Mouse (Mus musculus) MEL (cell line): ENCODE data around the gene AB124611. TPM values are rescaled to one million over a fixed set of nuclear protein-coding genes. Genes with fewer than 3 reads are reported as not detected.
"Not testable (repeated sequence)": the region's sequence is repeated elsewhere in the genome, so short reads cannot be mapped to it uniquely, and the experiment has no call there.

Experiments
- DNase-seq: peaks from one replicate; pipeline ENCODE4 v3.0.0; 2011; ENCODE audit warnings: low read depth, low spot score
- H3K27ac ChIP-seq: 2 replicates; pipeline ENCODE4 v1.5.1; 2012; ENCODE audit warnings: low read depth, mild to moderate bottlenecking, control low read depth, low read length, moderate library complexity; ENCODE audit not compliant: control insufficient read depth
- H3K27me3 ChIP-seq, 2 experiments: fragments of 150-350 bp in 1 of 2; sonication (generic) in 1 of 2; 2 replicates each; pipeline ENCODE4 v1.6.1; 2012; ENCODE audit warnings: low read length in 2 of 2, mild to moderate bottlenecking in 2 of 2, improper control_type of control experiment in 1 of 2, moderate library complexity in 1 of 2; ENCODE audit not compliant: insufficient read depth in 2 of 2, control insufficient read depth in 1 of 2
- H3K36me3 ChIP-seq, 2 experiments: 2 replicates each; pipeline ENCODE4 v1.6.1; 2012 to 2014; ENCODE audit warnings: low read length in 2 of 2, improper control_type of control experiment in 1 of 2, inconsistent platforms in 1 of 2, mild to moderate bottlenecking in 1 of 2; ENCODE audit not compliant: insufficient read depth in 2 of 2, control insufficient read depth in 1 of 2
- H3K4me1 ChIP-seq, 2 experiments: fragments of 150-350 bp in 1 of 2; sonication (generic) in 1 of 2; 2 replicates each; pipeline ENCODE4 v1.6.1; 2012; ENCODE audit warnings: low read length in 2 of 2, improper control_type of control experiment in 1 of 2, mild to moderate bottlenecking in 1 of 2; ENCODE audit not compliant: insufficient read depth in 2 of 2, control insufficient read depth in 1 of 2
- H3K4me3 ChIP-seq, 2 experiments: fragments of 150-350 bp in 1 of 2; sonication (generic) in 1 of 2; 2 replicates each; pipeline ENCODE4 v1.5.1; 2012; ENCODE audit warnings: low read depth in 2 of 2, low read length in 2 of 2, mild to moderate bottlenecking in 2 of 2, moderate library complexity in 2 of 2, control low read depth in 1 of 2, improper control_type of control experiment in 1 of 2; ENCODE audit not compliant: control insufficient read depth in 1 of 2, insufficient read depth in 1 of 2
- H3K79me2 ChIP-seq: 2 replicates; pipeline ENCODE4 v1.6.1; 2012; ENCODE audit warnings: mild to moderate bottlenecking, low read length, moderate library complexity; ENCODE audit not compliant: control insufficient read depth, poor library complexity, insufficient read depth
- H3K9ac ChIP-seq: 2 replicates; pipeline ENCODE4 v1.6.1; 2012; ENCODE audit warnings: low read depth, mild to moderate bottlenecking, control low read depth, low read length, moderate library complexity; ENCODE audit not compliant: control insufficient read depth, poor library complexity, severe bottlenecking
- H3K9me3 ChIP-seq: fragments of 150-350 bp; sonication (generic); replicated peaks from 2 replicates; pipeline ENCODE4 v1.6.1; 2012; ENCODE audit warnings: mild to moderate bottlenecking, low read length, improper control_type of control experiment, moderate library complexity; ENCODE audit not compliant: insufficient read depth
- BHLHE40 ChIP-seq: IDR thresholded peaks from 2 replicates; pipeline ENCODE4 v1.6.1; 2012; ENCODE audit warnings: low read depth, mild to moderate bottlenecking, inconsistent platforms, low read length, improper control_type of control experiment, borderline replicate concordance
- CHD2 ChIP-seq: IDR thresholded peaks from 2 replicates; pipeline ENCODE4 v1.6.1; 2011; ENCODE audit warnings: low read length, improper control_type of control experiment
- CTCF ChIP-seq, 3 experiments: IDR thresholded peaks in 2 of 3; conservative IDR thresholded peaks in 1 of 3; 2 replicates each; pipeline ENCODE4 v1.5.1; 2011 to 2012; ENCODE audit warnings: low read length in 3 of 3, low read depth in 2 of 3, mild to moderate bottlenecking in 2 of 3, improper control_type of control experiment in 1 of 3, inconsistent platforms in 1 of 3, mixed read lengths in 1 of 3, moderate library complexity in 1 of 3; ENCODE audit not compliant: control insufficient read depth in 1 of 3, insufficient read depth in 1 of 3, poor library complexity in 1 of 3, severe bottlenecking in 1 of 3
- E2F4 ChIP-seq: IDR thresholded peaks from 2 replicates; pipeline ENCODE4 v1.6.1; 2011; ENCODE audit warnings: low read depth, low read length, improper control_type of control experiment, borderline replicate concordance
- EP300 ChIP-seq, 2 experiments: IDR thresholded peaks; 2 replicates each; pipeline ENCODE4 v1.6.1; 2011; ENCODE audit warnings: improper control_type of control experiment in 2 of 2, low read length in 2 of 2, low read depth in 1 of 2, mild to moderate bottlenecking in 1 of 2
- GABPA ChIP-seq: IDR thresholded peaks from 2 replicates; pipeline ENCODE4 v1.6.1; 2012; ENCODE audit warnings: low read depth, mild to moderate bottlenecking, inconsistent platforms, low read length, improper control_type of control experiment, moderate library complexity
- GATA1 ChIP-seq: IDR thresholded peaks from 2 replicates; pipeline ENCODE4 v1.6.1; 2011; ENCODE audit warnings: low read depth, low read length, improper control_type of control experiment
- HCFC1 ChIP-seq: IDR thresholded peaks from 2 replicates; pipeline ENCODE4 v1.6.1; 2012; ENCODE audit warnings: low read depth, mild to moderate bottlenecking, inconsistent platforms, low read length, improper control_type of control experiment, moderate library complexity
- KAT2A ChIP-seq: conservative IDR thresholded peaks from 2 replicates; pipeline ENCODE4 v1.6.1; 2012; ENCODE audit warnings: low read depth, low read length, improper control_type of control experiment, inconsistent platforms
- MAFK ChIP-seq: IDR thresholded peaks from 2 replicates; pipeline ENCODE4 v1.6.1; 2011; ENCODE audit warnings: low read depth, mild to moderate bottlenecking, low read length, improper control_type of control experiment, borderline replicate concordance
- MAX ChIP-seq: IDR thresholded peaks from 2 replicates; pipeline ENCODE4 v1.6.1; 2011; ENCODE audit warnings: low read length, improper control_type of control experiment
- MAZ ChIP-seq: IDR thresholded peaks from 2 replicates; pipeline ENCODE4 v1.6.1; 2012; ENCODE audit warnings: low read depth, mild to moderate bottlenecking, inconsistent platforms, low read length, improper control_type of control experiment
- MEF2A ChIP-seq: IDR thresholded peaks from 2 replicates; pipeline ENCODE4 v1.6.1; 2014; ENCODE audit warnings: low read depth, mild to moderate bottlenecking, inconsistent platforms, low read length, improper control_type of control experiment; ENCODE audit not compliant: poor library complexity, insufficient replicate concordance, severe bottlenecking; ENCODE audit errors: extremely low read depth
- MXI1 ChIP-seq: IDR thresholded peaks from 2 replicates; pipeline ENCODE4 v1.6.1; 2011; ENCODE audit warnings: mild to moderate bottlenecking, low read depth, low read length, improper control_type of control experiment
- MYB ChIP-seq: IDR thresholded peaks from 2 replicates; pipeline ENCODE4 v1.6.1; 2011; ENCODE audit warnings: mild to moderate bottlenecking, low read depth, low read length, improper control_type of control experiment
- NELFE ChIP-seq: IDR thresholded peaks from 2 replicates; pipeline ENCODE4 v1.6.1; 2011; ENCODE audit warnings: low read depth, low read length, improper control_type of control experiment
- NRF1 ChIP-seq: IDR thresholded peaks from 2 replicates; pipeline ENCODE4 v1.6.1; 2014; ENCODE audit warnings: low read depth, mild to moderate bottlenecking, inconsistent platforms, low read length, improper control_type of control experiment, moderate library complexity; ENCODE audit not compliant: poor library complexity, insufficient read depth, severe bottlenecking
- POLR2A ChIP-seq, 2 experiments: IDR thresholded peaks; 2 replicates each; pipeline ENCODE4 v1.6.1; 2011 to 2012; ENCODE audit warnings: low read length in 2 of 2, mild to moderate bottlenecking in 2 of 2, control low read depth in 1 of 2, improper control_type of control experiment in 1 of 2, low read depth in 1 of 2, moderate library complexity in 1 of 2; ENCODE audit not compliant: control insufficient read depth in 1 of 2, insufficient read depth in 1 of 2, poor library complexity in 1 of 2
- POLR2AphosphoS2 ChIP-seq: IDR thresholded peaks from 2 replicates; pipeline ENCODE4 v1.6.1; 2011; ENCODE audit warnings: low read length, improper control_type of control experiment
- POLR2AphosphoS5 ChIP-seq: IDR thresholded peaks from 2 replicates; pipeline ENCODE4 v1.6.1; 2012; ENCODE audit warnings: low read depth, borderline replicate concordance, mild to moderate bottlenecking, inconsistent platforms, low read length, moderate library complexity, mixed read lengths
- RAD21 ChIP-seq: IDR thresholded peaks from 2 replicates; pipeline ENCODE4 v1.6.1; 2011; ENCODE audit warnings: mild to moderate bottlenecking, low read depth, low read length, improper control_type of control experiment
- SMC3 ChIP-seq: IDR thresholded peaks from 2 replicates; pipeline ENCODE4 v1.6.1; 2011; ENCODE audit warnings: low read depth, low read length, improper control_type of control experiment
- UBTF ChIP-seq: IDR thresholded peaks from 2 replicates; pipeline ENCODE4 v1.6.1; 2012; ENCODE audit warnings: low read depth, mild to moderate bottlenecking, inconsistent platforms, low read length, improper control_type of control experiment, moderate library complexity, borderline replicate concordance; ENCODE audit not compliant: insufficient read depth
- ZC3H11A ChIP-seq: IDR thresholded peaks from 2 replicates; pipeline ENCODE4 v1.6.1; 2012; ENCODE audit warnings: low read depth, mild to moderate bottlenecking, inconsistent platforms, low read length, improper control_type of control experiment
- ZKSCAN1 ChIP-seq: IDR thresholded peaks from 2 replicates; pipeline ENCODE4 v1.6.1; 2012; ENCODE audit warnings: low read depth, mild to moderate bottlenecking, inconsistent platforms, low read length, improper control_type of control experiment, moderate library complexity
- ZNF384 ChIP-seq: IDR thresholded peaks from 2 replicates; pipeline ENCODE4 v1.6.1; 2012; ENCODE audit warnings: low read depth, mild to moderate bottlenecking, inconsistent platforms, low read length, improper control_type of control experiment
- polyA plus RNA-seq, 2 experiments: library from polyadenylated mRNA; stranded (reverse) in 1 of 2; unstranded in 1 of 2; fragments of >175 nt in 1 of 2; fragments of >200 nt in 1 of 2; gene quantifications; 2 replicates each; pipeline versions ENCODE4 v1.2.1 to v1.2.4; 2012; ENCODE audit warnings: low replicate concordance in 2 of 2, low read depth in 1 of 2; ENCODE audit not compliant: insufficient read length in 2 of 2, insufficient read depth in 1 of 2, missing spikeins in 1 of 2
- total RNA-seq: library from RNA; depleted of rRNA; stranded (reverse); fragments of 300-350 nt; gene quantifications from 2 replicates; pipeline ENCODE4 v1.2.3, GENCODE M21; 2012

Gene AB124611
- total and polyA plus RNA-seq, 3 experiments: 55.2 to 58.7 TPM; not detected in 1

GRCm38 (mm10) chr9:21517947-21518495 lies 8.0 kb upstream of the AB124611 start (continued):
- TF ChIP-seq E2F4 (no peak), MAZ (no peak)

DNA sequence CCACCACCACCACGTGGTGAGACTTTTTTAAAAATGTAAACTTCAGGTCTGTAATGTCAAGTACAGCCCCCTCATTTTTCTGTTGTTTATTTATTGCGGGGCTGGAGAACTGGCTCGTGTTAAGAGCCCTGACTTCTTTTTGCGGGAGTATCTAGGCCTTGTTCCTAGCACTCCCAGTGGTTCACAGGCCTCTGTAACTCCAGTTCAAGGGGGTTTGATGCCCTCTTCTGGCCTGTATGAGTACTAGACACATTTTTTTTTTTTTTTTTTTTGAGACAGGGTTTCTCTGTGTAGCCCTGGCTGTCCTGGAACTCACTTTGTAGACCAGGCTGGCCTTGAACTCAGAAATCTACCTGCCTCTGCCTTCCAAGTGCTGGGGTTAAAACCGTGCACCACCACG lies 7.3 kb upstream of the AB124611 start:
- not testable (repeated sequence) for H3K9me3 ChIP-seq, H3K4me3 ChIP-seq, H3K27me3 ChIP-seq, H3K79me2 ChIP-seq, H3K27ac ChIP-seq, H3K36me3 ChIP-seq, H3K4me1 ChIP-seq
- TF ChIP-seq RAD21 (peak; percentile 53), CTCF (IDR thresholded peaks at IDR 0.05 in 2 of 3, conservative IDR thresholded peaks at IDR 0.05 in 1 of 3; ENCODE audit: control insufficient read depth in 1 of 3, insufficient read depth in 1 of 3, low read depth in 2 of 3, low read length in 3 of 3, poor library complexity in 1 of 3, severe bottlenecking in 1 of 3) (peak in 2 of 3 experiments; percentile 45 to 52; a peak in 4 of 6 replicates), ZC3H11A (0 out of 2 replicates have a peak, but pooled peaks have one; percentile 27), SMC3 (peak; percentile 51), ZNF384 (peak; percentile 95)
- TF ChIP-seq, all 39 proteins: peak for 5; not testable (repeated sequence) for 34
- DNase-seq: peak; percentile 68
- not testable (repeated sequence) for H3K9ac ChIP-seq

- peak overlapping the region; percentile 53 for H3K9ac ChIP-seq
- H3K27ac ChIP-seq: peak overlapping the region; percentile 45
- peak; percentile 65 for DNase-seq
- H3K36me3 ChIP-seq: peaks cover 0 to 30% of the 10 kb centered on the region in 2 experiments; a peak in 2 of 4 replicates
- no peaks in the 10 kb centered on the region for H3K9me3 ChIP-seq
- H3K4me3 ChIP-seq: peak overlapping the region; percentile 50 to 62
- no peaks in the 10 kb centered on the region; the same call in 1 of the 2 replicates for H3K79me2 ChIP-seq
- peaks cover 12 to 39% of the 10 kb centered on the region in 2 experiments for H3K4me1 ChIP-seq
- H3K27me3 ChIP-seq: no peaks in the 10 kb centered on the region
- TF ChIP-seq MAX (peak; percentile 45; the same call in 1 of the 2 replicates), KAT2A (no peak), POLR2A (IDR thresholded peaks at IDR 0.05; ENCODE audit: control insufficient read depth in 1 of 2, insufficient read depth in 1 of 2, low read depth in 1 of 2, low read length in 2 of 2, poor library complexity in 1 of 2) (no peak), POLR2AphosphoS2 (no peak), MYB (0 out of 2 replicates have a peak, but pooled peaks have one; percentile 5), BHLHE40 (no peak), CTCF (IDR thresholded peaks at IDR 0.05 in 2 of 3, conservative IDR thresholded peaks at IDR 0.05 in 1 of 3; ENCODE audit: control insufficient read depth in 1 of 3, insufficient read depth in 1 of 3, low read depth in 2 of 3, low read length in 3 of 3, poor library complexity in 1 of 3, severe bottlenecking in 1 of 3) (no peak), POLR2AphosphoS5 (no peak), GABPA (no peak), HCFC1 (0 out of 2 replicates have a peak, but pooled peaks have one; percentile 14), GATA1 (no peak), MAFK (no peak), UBTF (no peak), MXI1 (peak; percentile 48; the same call in 1 of the 2 replicates), RAD21 (no peak), NRF1 (no peak), MEF2A (no peak), CHD2 (no peak), ZKSCAN1 (no peak), NELFE (no peak), EP300 (IDR thresholded peaks at IDR 0.05; ENCODE audit: low read depth in 1 of 2, low read length in 2 of 2) (0 out of 4 replicates have a peak, but pooled peaks of 1 of the 2 experiments have one; percentile 49)
Observed at GRCm38 (mm10) chr9:21525142-21525936, 637 bp upstream of the AB124611 start.
